Mouse (Mus musculus) embryonic facial prominence, embryonic 12.5 days (tissue): ENCODE results near the gene Tex10. TPM values are rescaled to one million over a fixed set of nuclear protein-coding genes. Genes with fewer than 3 reads are reported as not detected.

Experiments used
- ATAC-seq: fragments of 200-750 bp; cut with Nextera tagmentation; 2 replicates; pipeline ENCODE4 v1.8.0; 2017; ENCODE audit not compliant: insufficient number of reproducible peaks, insufficient read depth, low FRiP score, low TSS enrichment
- H3K27ac ChIP-seq: fragments of 300-500 bp; sonication (generic); 2 replicates; pipeline ENCODE4 v1.5.1; 2016; ENCODE audit warnings: mild to moderate bottlenecking
- H3K27me3 ChIP-seq: fragments of 300-500 bp; sonication (generic); 2 replicates; pipeline ENCODE4 v1.6.1; 2016; ENCODE audit warnings: mild to moderate bottlenecking, moderate library complexity
- H3K36me3 ChIP-seq: fragments of 300-500 bp; sonication (generic); 2 replicates; pipeline ENCODE4 v1.6.1; 2016; ENCODE audit warnings: mild to moderate bottlenecking
- H3K4me1 ChIP-seq: fragments of 300-500 bp; sonication (generic); 2 replicates; pipeline ENCODE4 v1.6.1; 2016
- H3K4me2 ChIP-seq: fragments of 300-500 bp; sonication (generic); replicated peaks from 2 replicates; pipeline ENCODE4 v1.6.1; 2016; ENCODE audit warnings: mild to moderate bottlenecking, moderate library complexity
- H3K4me3 ChIP-seq: fragments of 300-500 bp; sonication (generic); 2 replicates; pipeline ENCODE4 v1.5.1; 2016; ENCODE audit warnings: mild to moderate bottlenecking
- H3K9ac ChIP-seq: fragments of 300-500 bp; sonication (generic); 2 replicates; pipeline ENCODE4 v1.6.1; 2016; ENCODE audit warnings: mild to moderate bottlenecking, moderate library complexity
- H3K9me3 ChIP-seq: fragments of 300-500 bp; sonication (generic); 2 replicates; pipeline ENCODE4 v1.6.1; 2016; ENCODE audit warnings: mild to moderate bottlenecking, moderate library complexity
- WGBS: fragments of 180-500 bp; shearing (Covaris S2); methylation state at CpG from one replicate; pipeline ENCODE4 v1.1.7; 2016; 5-methylcytosine and 5-hydroxymethylcytosine counted together
- polyA plus RNA-seq: library from polyadenylated mRNA; unstranded; fragments of >200 nt; fragmentation: Nextera tagmentation; extraction: Ambion mirVana; gene quantifications from 2 replicates; pipeline ENCODE4 v1.2.1, GENCODE M21; 2016

Gene Tex10
- 63.8 and 70.9 TPM in 2 replicates for polyA plus RNA-seq

- peak; percentile 92 for ATAC-seq
- Histone ChIP-seq H3K4me3 (peak within 1 kb of the TSS; percentile 98), H3K36me3 (peaks cover 7% of the 10 kb centered on the region), H3K4me2 (peak within 1 kb of the TSS; percentile 55), H3K9ac (peak within 1 kb of the TSS; percentile 98), H3K4me1 (peaks cover 15% of the 10 kb centered on the region), H3K27ac (peak within 1 kb of the TSS; percentile 88), H3K9me3 (no peaks in the 10 kb centered on the region), H3K27me3 (no peaks in the 10 kb centered on the region)
- WGBS, result under 1% methylated on average over 89 of the region's 89 CpGs
Measured at GRCm38 (mm10) chr4:48472792-48473650, at the start of gene Tex10. TSS of gene Tex10 (minus strand) at chr4:48473459.

GRCm38 (mm10) chr4:48510861-48511260, 37.6 kb upstream of the Tex10 start:
- Histone ChIP-seq H3K9me3 (peaks cover 5% of the 10 kb centered on the region; the same call in 1 of the 2 replicates), H3K4me1 (no peaks in the 10 kb centered on the region), H3K27ac (no peak overlapping the region), H3K4me3 (no peak overlapping the region), H3K27me3 (no peaks in the 10 kb centered on the region), H3K4me2 (no peak overlapping the region), H3K36me3 (no peaks in the 10 kb centered on the region), H3K9ac (no peak overlapping the region)
- no peak for ATAC-seq
- 66% methylated on average over 2 of the region's 2 CpGs for WGBS

DNA sequence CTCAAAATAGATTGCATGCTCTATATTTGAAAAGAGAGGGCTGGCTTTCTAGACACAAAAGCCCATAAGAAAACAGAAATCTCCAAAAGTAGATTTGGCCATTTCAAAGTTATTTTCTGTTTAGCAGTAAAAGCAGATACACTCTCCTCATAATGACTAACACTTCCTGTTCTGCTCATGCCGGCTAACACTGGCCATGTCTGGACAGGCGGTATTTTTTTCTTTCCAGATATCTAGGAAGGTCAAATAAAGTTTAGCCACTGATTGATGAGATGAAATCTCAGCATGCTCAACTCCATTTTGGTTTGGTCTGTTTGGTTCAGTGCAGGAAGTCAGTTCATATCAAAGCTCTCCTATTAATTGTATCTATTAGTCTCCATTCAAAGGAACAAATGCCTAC, 19.3 kb upstream of the Tex10 start:
- Histone ChIP-seq H3K4me3 (no peak overlapping the region), H3K9ac (no peak overlapping the region), H3K4me1 (no peaks in the 10 kb centered on the region), H3K27ac (no peak overlapping the region), H3K4me2 (no peak overlapping the region), H3K9me3 (no peaks in the 10 kb centered on the region), H3K36me3 (no peaks in the 10 kb centered on the region), H3K27me3 (no peaks in the 10 kb centered on the region)
- no peak for ATAC-seq
- 65% methylated on average over 2 of the region's 2 CpGs for WGBS

GRCm38 (mm10) chr4:48491290-48491743, 18.1 kb upstream of the Tex10 start:
- Histone ChIP-seq H3K27me3 (no peaks in the 10 kb centered on the region), H3K4me3 (peak overlapping the region; percentile 30), H3K36me3 (no peaks in the 10 kb centered on the region), H3K9ac (0 out of 2 replicates have a peak overlapping the region, but pooled peaks have one; percentile 20), H3K4me2 (peak overlapping the region; percentile 44), H3K27ac (no peak overlapping the region), H3K4me1 (no peaks in the 10 kb centered on the region), H3K9me3 (no peaks in the 10 kb centered on the region)
- ATAC-seq, result peak; percentile 74; the same call in 1 of the 2 replicates
- 8% methylated on average over 14 of the region's 14 CpGs for WGBS

- Histone ChIP-seq H3K4me1 (no peaks in the 10 kb centered on the region), H3K36me3 (no peaks in the 10 kb centered on the region), H3K4me3 (no peak overlapping the region), H3K27ac (no peak overlapping the region), H3K27me3 (no peaks in the 10 kb centered on the region), H3K9ac (no peak overlapping the region), H3K4me2 (no peak overlapping the region), H3K9me3 (no peaks in the 10 kb centered on the region)
- ATAC-seq, result no peak
- WGBS, result 81% methylated on average over 2 of the region's 2 CpGs
Measured at GRCm38 (mm10) chr4:48488916-48489315, 15.7 kb upstream of the Tex10 start.

DNA sequence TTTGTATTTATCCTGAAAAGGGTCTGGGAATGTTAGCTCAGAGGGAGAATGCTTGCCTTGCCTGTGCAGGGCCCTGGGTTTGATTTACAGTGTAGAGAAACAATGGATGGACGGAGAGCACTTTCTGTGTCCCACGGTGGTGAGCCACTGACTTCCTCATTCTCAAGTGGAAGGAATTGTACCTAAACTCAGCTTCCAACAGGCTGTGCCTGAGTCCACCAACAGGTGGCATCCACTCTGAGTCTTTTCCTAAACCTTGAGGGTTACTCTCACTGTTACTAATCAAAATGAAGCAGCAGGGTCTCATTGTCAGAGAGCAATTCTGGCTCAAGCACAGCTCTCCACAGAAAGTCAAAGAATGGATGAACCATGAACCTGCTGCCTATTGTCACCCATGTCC, 8.0 kb upstream of the Tex10 start:
- H3K9ac ChIP-seq, result no peak overlapping the region
- H3K4me3 ChIP-seq, result no peak overlapping the region
- no peaks in the 10 kb centered on the region for H3K27me3 ChIP-seq
- no peaks in the 10 kb centered on the region for H3K36me3 ChIP-seq
- ATAC-seq, result no peak
- no peak overlapping the region for H3K27ac ChIP-seq
- 0 out of 2 replicates have a peak, but pooled peaks cover 5% of the 10 kb centered on the region for H3K9me3 ChIP-seq
- H3K4me2 ChIP-seq, result no peak overlapping the region
- 25% methylated on average over 2 of the region's 2 CpGs for WGBS
- no peaks in the 10 kb centered on the region for H3K4me1 ChIP-seq

GRCm38 (mm10) chr4:48473651-48474011, 372 bp upstream of the Tex10 start:
- peaks cover 15% of the 10 kb centered on the region for H3K4me1 ChIP-seq
- ATAC-seq, result peak; percentile 18; the same call in 1 of the 2 replicates
- WGBS, result 82% methylated on average over 2 of the region's 2 CpGs

GRCm38 (mm10) chr4:48472052-48472791, 1.0 kb downstream of the Tex10 start:
- Histone ChIP-seq H3K4me3 (peak overlapping the region; percentile 98), H3K4me1 (peaks cover 15% of the 10 kb centered on the region), H3K9ac (peak overlapping the region; percentile 98), H3K27ac (peak overlapping the region; percentile 88; the same call in 1 of the 2 replicates), H3K4me2 (peak overlapping the region; percentile 55), H3K27me3 (no peaks in the 10 kb centered on the region), H3K9me3 (no peaks in the 10 kb centered on the region), H3K36me3 (peaks cover 11% of the 10 kb centered on the region)
- ATAC-seq, result 0 out of 2 replicates have a peak, but pooled peaks have one; percentile 39
- WGBS, result 13% methylated on average over 12 of the region's 12 CpGs

More at GRCm38 (mm10) chr4:48473651-48474011, 372 bp upstream of the Tex10 start:
- Histone ChIP-seq H3K36me3 (peaks cover 2% of the 10 kb centered on the region; the same call in 1 of the 2 replicates), H3K27ac (peak overlapping the region; percentile 88), H3K9ac (no peak overlapping the region), H3K9me3 (0 out of 2 replicates have a peak, but pooled peaks cover under 1% of the 10 kb centered on the region), H3K4me2 (peak overlapping the region; percentile 55), H3K4me3 (peak overlapping the region; percentile 98), H3K27me3 (no peaks in the 10 kb centered on the region)

DNA sequence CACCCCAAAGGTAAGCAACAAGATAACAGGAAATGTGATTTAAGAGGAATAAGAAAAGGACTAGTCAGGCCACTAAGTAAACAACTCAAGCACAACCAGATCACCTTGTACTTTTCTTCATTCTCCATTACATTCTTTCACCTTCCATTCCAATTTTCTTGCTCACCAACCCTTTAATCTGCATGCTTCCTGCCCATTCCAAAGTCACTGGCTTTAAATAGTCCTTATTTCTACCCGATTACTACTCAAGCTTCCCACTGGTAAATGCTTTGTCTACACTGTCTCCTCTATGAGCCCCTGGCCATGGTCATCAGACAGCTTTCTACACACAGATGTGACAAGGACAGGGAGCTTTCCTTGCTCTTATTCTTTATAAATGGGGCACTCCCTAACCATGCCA, 2.3 kb downstream of the Tex10 start:
- Histone ChIP-seq H3K9ac (no peak overlapping the region), H3K9me3 (no peaks in the 10 kb centered on the region), H3K4me3 (no peak overlapping the region), H3K27me3 (no peaks in the 10 kb centered on the region), H3K4me1 (peaks cover 15% of the 10 kb centered on the region), H3K27ac (no peak overlapping the region), H3K36me3 (peaks cover 16% of the 10 kb centered on the region), H3K4me2 (peak overlapping the region; percentile 55)
- no peak for ATAC-seq
- 36% methylated on average over 1 of the region's 1 CpGs for WGBS

GRCm38 (mm10) chr4:48461060-48461459, 12.2 kb downstream of the Tex10 start:
- H3K36me3 ChIP-seq, result peaks cover 47% of the 10 kb centered on the region
- H3K27ac ChIP-seq, result no peak overlapping the region
- H3K4me1 ChIP-seq, result no peaks in the 10 kb centered on the region
- H3K9me3 ChIP-seq, result no peaks in the 10 kb centered on the region
- WGBS, result 86% methylated on average over 1 of the region's 1 CpGs
- no peak for ATAC-seq
- no peak overlapping the region for H3K4me2 ChIP-seq
- no peak overlapping the region for H3K4me3 ChIP-seq
- H3K9ac ChIP-seq, result no peak overlapping the region
- H3K27me3 ChIP-seq, result no peaks in the 10 kb centered on the region

DNA sequence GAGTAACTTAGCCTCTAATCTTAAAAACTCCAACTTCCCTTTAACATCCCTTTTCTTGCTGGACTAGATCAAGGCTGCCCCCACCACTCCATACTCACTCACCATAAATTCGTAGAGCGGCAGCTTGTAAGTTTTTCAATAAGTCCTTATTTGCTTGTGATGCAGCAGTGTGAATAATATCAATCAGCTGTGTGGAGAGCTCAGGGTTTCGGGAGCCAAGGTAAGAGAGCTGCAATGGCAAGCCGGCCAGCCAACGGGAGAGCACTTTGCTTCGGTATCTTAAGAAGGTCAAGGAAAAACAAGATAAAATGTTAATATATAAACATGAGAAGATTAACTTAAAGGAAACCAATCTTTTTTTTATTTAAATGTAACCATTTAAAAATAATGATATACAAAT, 14.8 kb downstream of the Tex10 start:
- H3K27me3 ChIP-seq, result no peaks in the 10 kb centered on the region
- H3K36me3 ChIP-seq, result peaks cover 49% of the 10 kb centered on the region
- no peak overlapping the region for H3K9ac ChIP-seq
- H3K4me2 ChIP-seq, result no peak overlapping the region
- no peak for ATAC-seq
- H3K27ac ChIP-seq, result no peak overlapping the region
- no peaks in the 10 kb centered on the region for H3K9me3 ChIP-seq
- H3K4me1 ChIP-seq, result no peaks in the 10 kb centered on the region
- no peak overlapping the region for H3K4me3 ChIP-seq
- WGBS, result 95% methylated on average over 6 of the region's 6 CpGs
